Mouse (Mus musculus) E14TG2a.4 (cell line): ENCODE measurements around the gene 1700037H04Rik.

Experiments used
- CTCF ChIP-seq: conservative IDR thresholded peaks from 2 replicates; pipeline ENCODE4 v1.5.1; 2014; ENCODE audit warnings: low read length
- NANOG ChIP-seq: IDR thresholded peaks from 2 replicates; pipeline ENCODE4 v1.6.1; 2014; ENCODE audit warnings: borderline replicate concordance, low read length, mixed read lengths
- POU5F1 ChIP-seq: IDR thresholded peaks from 2 replicates; pipeline ENCODE4 v1.6.1; 2014; ENCODE audit warnings: low read length, borderline replicate concordance

DNA sequence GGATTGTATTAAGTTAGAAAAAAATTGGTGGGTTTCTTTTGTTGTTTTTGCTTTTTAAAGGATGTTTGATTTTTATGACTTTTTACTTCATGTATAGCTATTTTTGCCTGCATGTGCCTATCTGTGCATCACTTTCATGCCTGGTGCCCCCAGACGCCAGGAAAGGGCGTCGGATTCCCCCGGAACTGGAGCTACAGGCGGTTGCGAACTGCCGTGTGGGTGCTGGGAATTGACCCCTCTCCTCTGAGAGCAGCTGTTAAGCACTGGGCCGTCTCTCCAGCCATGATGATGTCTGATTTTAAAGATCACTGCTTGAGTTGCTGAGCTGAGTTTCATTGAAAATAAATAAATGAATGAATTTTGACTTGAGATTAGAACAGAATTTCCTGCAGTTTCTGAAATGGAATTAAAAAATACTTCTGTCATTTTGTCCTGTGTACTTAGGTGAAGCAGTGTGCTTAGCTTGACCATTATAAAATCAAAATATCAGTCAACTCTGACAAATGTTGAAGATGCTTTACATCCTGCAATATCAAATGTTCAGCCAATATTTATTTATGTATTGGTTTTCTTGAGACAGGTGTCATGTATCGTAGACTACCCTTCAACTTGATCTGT is 26.8 kb downstream of the 1700037H04Rik start, which contains the start of gene Gm11037:
- no peak for TF ChIP-seq CTCF
- no peak for TF ChIP-seq POU5F1
- no peak for TF ChIP-seq NANOG
